Comparison of ENCODE assay signal across 9 mouse cellular contexts in the genomic region with DNA sequence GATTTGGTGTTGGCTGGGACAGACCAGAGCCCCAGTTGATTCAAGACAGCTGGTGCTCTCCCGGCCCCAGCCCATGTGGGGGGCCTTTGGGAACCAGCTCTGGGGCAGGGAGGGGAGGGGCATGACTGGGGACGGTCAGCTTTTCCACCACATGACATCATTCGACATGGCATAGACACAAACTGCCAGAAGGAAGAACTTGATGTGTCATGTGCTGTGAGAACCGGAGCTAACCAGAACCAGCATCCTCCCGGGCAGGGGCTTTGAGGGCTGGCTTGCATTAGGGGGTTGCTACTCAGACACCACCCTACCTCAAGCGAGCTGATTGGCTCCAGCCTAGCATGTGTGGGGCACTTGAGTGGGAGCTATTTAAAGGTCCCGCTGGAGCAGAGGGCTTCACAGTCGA.
DNase-seq lines count a peak whose midpoint lies in the region; ATAC-seq lines count a peak whose summit lies in the region.
"Had no signal": no experiment of that assay in that cellular context is flagged by ENCODE, and none has a peak within 500 bp of the region (broad histone marks: within the 10 kb centered on the region; RNA-seq: fewer than 3 reads in every experiment).

No protein-coding gene starts in this region.

- H3K27ac ChIP-seq in hindbrain, embryonic 10.5 days, result no peak overlapping the region
- no peak overlapping the region for H3K27ac ChIP-seq in hindbrain, embryonic 16.5 days (ENCODE audit: low read depth, low read length)

- no peak overlapping the region for H3K4me2 ChIP-seq in hindbrain, embryonic 16.5 days (ENCODE audit: low read length)

- no peak for ATAC-seq in hindbrain, embryonic 16.5 days

- H3K4me3 ChIP-seq in hindbrain, embryonic 10.5 days, result no peak overlapping the region
- no peak overlapping the region for H3K4me3 ChIP-seq in hindbrain, embryonic 16.5 days (ENCODE audit: low read length)

- H3K27me3 ChIP-seq in hindbrain, embryonic 10.5 days (ENCODE audit: insufficient read depth, poor library complexity, severe bottlenecking), result no peaks in the 10 kb centered on the region
- no peaks in the 10 kb centered on the region for H3K27me3 ChIP-seq in hindbrain, embryonic 16.5 days (replicated peaks; ENCODE audit: control insufficient read depth, insufficient read depth, low read length)

- H3K9me3 ChIP-seq in hindbrain, embryonic 10.5 days, result no peaks in the 10 kb centered on the region
- no peaks in the 10 kb centered on the region for H3K9me3 ChIP-seq in hindbrain, embryonic 16.5 days (ENCODE audit: control insufficient read depth, low read length)

- DNase-seq in hindbrain, embryonic 10.5 days (ENCODE audit: low spot score), result peak; percentile 41
- DNase-seq in retina, postnatal 1 day, result peak; percentile 53
- DNase-seq in retina, embryonic 14.5 days (ENCODE audit: low spot score), result no peak
- peak; percentile 35 to 43 for DNase-seq in heart, postnatal 36 days
- DNase-seq in layer of hippocampus, adult 9-11 months, result no peak
- DNase-seq in urinary bladder, postnatal 14 days (ENCODE audit: low spot score), result no peak
- DNase-seq in B cell, adult 2 months, result no peak
- DNase-seq: thymus, postnatal 25 days had no signal

- no peak overlapping the region for H3K9ac ChIP-seq in hindbrain, embryonic 16.5 days (ENCODE audit: low read depth, low read length)

- H3K36me3 ChIP-seq in hindbrain, embryonic 10.5 days, result 0 out of 2 replicates have a peak, but pooled peaks cover 5% of the 10 kb centered on the region
- H3K36me3 ChIP-seq in hindbrain, embryonic 16.5 days (ENCODE audit: control insufficient read depth, insufficient read depth, low read length), result no peaks in the 10 kb centered on the region

- WGBS in hindbrain, embryonic 10.5 days, result 59% methylated on average over 8 of the region's 8 CpGs
- WGBS in hindbrain, embryonic 16.5 days, result 53% methylated on average over 8 of the region's 8 CpGs

- H3K4me1 ChIP-seq in hindbrain, embryonic 10.5 days (replicated peaks), result peaks cover 16% of the 10 kb centered on the region
- no peaks in the 10 kb centered on the region; the same call in 1 of the 2 replicates for H3K4me1 ChIP-seq in hindbrain, embryonic 16.5 days (ENCODE audit: control insufficient read depth, insufficient read depth, low read depth, low read length)

- intact Hi-C loops in heart, postnatal 36 days (cut with DNase I), result loop anchor here (5.0 kb wide), 1 partner anchor 178 kb away; no protein-coding TSS in a partner anchor

Comparison
In these comparisons a context has a peak if more than half of its experiments do, and no peak if none do; other contexts are left out.
1. DNase-seq: peak in hindbrain, embryonic 10.5 days (single experiment), retina, postnatal 1 day (single experiment) and heart, postnatal 36 days (2 of 2); none in retina, embryonic 14.5 days (single experiment), layer of hippocampus, adult 9-11 months (single experiment), urinary bladder, postnatal 14 days (single experiment) and B cell, adult 2 months (0 of 2).